In the genomic region with DNA sequence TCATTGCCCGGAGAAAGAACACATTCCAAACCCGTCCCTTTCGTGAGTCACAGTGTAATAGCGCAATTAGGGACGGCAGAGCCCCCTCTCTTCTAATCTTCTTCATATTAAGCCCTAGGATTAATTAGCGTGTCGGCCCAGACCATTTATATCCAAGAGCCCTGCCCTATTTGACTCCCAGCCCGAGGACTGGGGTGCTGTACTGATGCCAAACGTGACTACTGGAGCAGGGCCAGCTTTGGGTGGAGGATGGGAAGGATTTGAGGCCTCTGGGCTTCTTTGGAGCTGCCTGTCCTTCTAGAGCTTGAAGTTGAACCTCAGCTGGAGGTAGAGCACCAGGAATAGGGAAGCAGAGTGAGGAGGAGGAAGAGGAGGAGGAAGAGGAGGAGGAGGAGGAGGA, we compare ENCODE assay signal across 16 mouse cellular contexts. TPM values are rescaled to one million over a fixed set of nuclear protein-coding genes. Genes with fewer than 3 reads are reported as not detected.
DNase-seq lines count a peak whose midpoint lies in the region; ATAC-seq and TF ChIP-seq lines count a peak whose summit lies in the region.
"Had no signal": no experiment of that assay in that cellular context is flagged by ENCODE, and none has a peak within 500 bp of the region (broad histone marks: within the 10 kb centered on the region; RNA-seq: fewer than 3 reads in every experiment).

No protein-coding gene starts in this region.

- no peak for TF ChIP-seq CTCF in cerebellum, adult 2 months (IDR thresholded peaks at IDR 0.05; ENCODE audit: borderline replicate concordance, insufficient read depth, low read depth, low read length)
- no peak for TF ChIP-seq CTCF in hindbrain, postnatal 0 days (IDR thresholded peaks at IDR 0.05; ENCODE audit: low read depth)
- no peak for TF ChIP-seq CTCF in liver, postnatal 0 days (IDR thresholded peaks at IDR 0.05; ENCODE audit: low read depth)

- peak overlapping the region; percentile 70; the same call in 1 of the 2 replicates for H3K9ac ChIP-seq in hindbrain, postnatal 0 days (replicated peaks; ENCODE audit: low read length)
- no peak overlapping the region for H3K9ac ChIP-seq in liver, postnatal 0 days (replicated peaks)
- H3K9ac ChIP-seq: heart, embryonic 15.5 days; liver, embryonic 14.5 days had no signal

- no peaks in the 10 kb centered on the region for H3K9me3 ChIP-seq in hindbrain, postnatal 0 days (ENCODE audit: low read length)
- no peaks in the 10 kb centered on the region for H3K9me3 ChIP-seq in liver, postnatal 0 days (ENCODE audit: low read length)
- H3K9me3 ChIP-seq: heart, embryonic 15.5 days had no signal

- H3K27me3 ChIP-seq in cerebellum, adult 2 months (ENCODE audit: control insufficient read depth, insufficient read depth, low read length), result peaks cover 3% of the 10 kb centered on the region; the same call in 1 of the 2 replicates
- H3K27me3 ChIP-seq in hindbrain, postnatal 0 days (ENCODE audit: insufficient read depth, low read length), result peaks cover 15% of the 10 kb centered on the region
- H3K27me3 ChIP-seq in liver, postnatal 0 days (ENCODE audit: insufficient read depth, low read length), result peaks cover 67% of the 10 kb centered on the region

- H3K27ac ChIP-seq in cerebellum, adult 2 months (ENCODE audit: insufficient read depth, low read length), result no peak overlapping the region
- peak overlapping the region; percentile 85; the same call in 1 of the 2 replicates for H3K27ac ChIP-seq in hindbrain, postnatal 0 days
- H3K27ac ChIP-seq in liver, postnatal 0 days (ENCODE audit: low read depth), result no peak overlapping the region
- H3K27ac ChIP-seq: heart, embryonic 15.5 days; liver, embryonic 14.5 days; macrophage; stomach, postnatal 0 days had no signal

- TF ChIP-seq EP300 in liver, postnatal 0 days (IDR thresholded peaks at IDR 0.05; ENCODE audit: low read depth), result no peak

- WGBS in cerebellum, adult 2 months, result 10% methylated on average over 9 of the region's 9 CpGs
- WGBS in hindbrain, postnatal 0 days, result 11% methylated on average over 9 of the region's 9 CpGs
- WGBS in liver, postnatal 0 days (ENCODE audit: insufficient replicate concordance), result 24% methylated on average over 9 of the region's 9 CpGs

- H3K4me1 ChIP-seq in cerebellum, adult 2 months (ENCODE audit: control insufficient read depth, insufficient read depth, low read length), result no peaks in the 10 kb centered on the region
- peaks cover 15% of the 10 kb centered on the region for H3K4me1 ChIP-seq in hindbrain, postnatal 0 days (ENCODE audit: insufficient read depth, low read length)
- H3K4me1 ChIP-seq in liver, postnatal 0 days (ENCODE audit: insufficient read depth), result no peaks in the 10 kb centered on the region

- TF ChIP-seq POLR2A in cerebellum, adult 2 months (IDR thresholded peaks at IDR 0.05; ENCODE audit: borderline replicate concordance, insufficient read depth, low read length), result no peak

- H3K4me2 ChIP-seq in hindbrain, postnatal 0 days (ENCODE audit: low read depth, low read length), result peak overlapping the region; percentile 66
- no peak overlapping the region for H3K4me2 ChIP-seq in liver, postnatal 0 days (ENCODE audit: low read depth, low read length)
- H3K4me2 ChIP-seq: heart, embryonic 15.5 days had no signal

- peak; percentile 80 to 84 for DNase-seq in cerebellum, postnatal 10 days
- no peak for DNase-seq in cerebellum, adult 2 months
- DNase-seq in right cerebral cortex, postnatal 4 days, result peak; percentile 42
- no peak for DNase-seq in right cerebral cortex, postnatal 14 days
- peak; percentile 72 for DNase-seq in hindbrain, postnatal 0 days (ENCODE audit: low spot score)
- DNase-seq in spleen, postnatal 14 days (ENCODE audit: low spot score in 2 of 2), result no peak
- DNase-seq in liver, postnatal 0 days, result no peak
- DNase-seq: gastrocnemius, postnatal 36 days had no signal

- no peak overlapping the region for H3K4me3 ChIP-seq in cerebellum, adult 2 months (replicated peaks; ENCODE audit: insufficient read depth, low read depth, low read length)
- peak overlapping the region; percentile 59 for H3K4me3 ChIP-seq in hindbrain, postnatal 0 days (ENCODE audit: low read length)
- no peak overlapping the region for H3K4me3 ChIP-seq in liver, postnatal 0 days (ENCODE audit: low read depth, low read length)
- H3K4me3 ChIP-seq: erythroblast, embryonic 14.5 days; heart, embryonic 15.5 days had no signal

- no peak for ATAC-seq in hindbrain, postnatal 0 days
- no peak for ATAC-seq in liver, postnatal 0 days
- ATAC-seq in cerebellum, adult (ENCODE audit: insufficient number of reproducible peaks, low FRiP score, low TSS enrichment), result no peak
- ATAC-seq: intestine, embryonic 16.5 days had no signal

- H3K36me3 ChIP-seq in hindbrain, postnatal 0 days (ENCODE audit: insufficient read depth, low read length), result no peaks in the 10 kb centered on the region
- H3K36me3 ChIP-seq in liver, postnatal 0 days (replicated peaks; ENCODE audit: insufficient read depth, low read length), result no peaks in the 10 kb centered on the region
- H3K36me3 ChIP-seq: G1E; heart, embryonic 15.5 days had no signal

RNA-seq across cellular contexts. Expression of gene Grik3, which starts 2.2 kb away (rescaled TPM):
- 18.2 and 20.5 TPM in 2 replicates for polyA plus RNA-seq in cerebellum, adult 2 months (2012; rRNA removed)
- 30.1 and 32.0 TPM in 2 replicates for total RNA-seq in hindbrain, postnatal 0 days (2014; rRNA removed)
- polyA plus RNA-seq in hindbrain, postnatal 0 days (2015; fragmentation: Nextera tagmentation; extraction: Ambion mirVana), result 4.2 TPM in 2 replicates
- 0.01 TPM in 1 of 2 replicates, not detected in the other for polyA plus RNA-seq in liver, postnatal 0 days (2015; fragmentation: Nextera tagmentation; extraction: Ambion mirVana)
- polyA plus RNA-seq: erythroblast, embryonic 14.5 days; G1E; macrophage had no signal

Comparison
In these comparisons a context has a peak if more than half of its experiments do, and no peak if none do; other contexts are left out.
1. DNase-seq: peak in cerebellum, postnatal 10 days (2 of 2), right cerebral cortex, postnatal 4 days (single experiment) and hindbrain, postnatal 0 days (single experiment); none in cerebellum, adult 2 months (0 of 2), right cerebral cortex, postnatal 14 days (single experiment), spleen, postnatal 14 days (0 of 2) and liver, postnatal 0 days (single experiment).